Mouse (Mus musculus) liver, embryonic 13.5 days (tissue): Measurements from ENCODE around the gene Gm6583. TPM values are rescaled to one million over a fixed set of nuclear protein-coding genes. Genes with fewer than 3 reads are reported as not detected.
A peak's percentile ranks its signal among the peaks of the same experiment; 100 is the strongest.

ENCODE experiments used
- ATAC-seq: fragments of 200-750 bp; cut with Nextera tagmentation; 2 replicates; pipeline ENCODE4 v1.8.0; 2017; ENCODE audit warnings: low read depth, mild to moderate bottlenecking, moderate number of reproducible peaks, moderate library complexity
- DNase-seq: peaks from one replicate; pipeline ENCODE4 v3.0.0; 2022
- H3K27ac ChIP-seq: fragments of 300-500 bp; sonication (generic); 2 replicates; pipeline ENCODE4 v1.5.1; 2015; ENCODE audit warnings: moderate library complexity, mild to moderate bottlenecking, inconsistent platforms
- H3K27me3 ChIP-seq: fragments of 300-500 bp; sonication (generic); 2 replicates; pipeline ENCODE4 v1.6.1; 2015; ENCODE audit warnings: mild to moderate bottlenecking, inconsistent platforms
- H3K36me3 ChIP-seq: fragments of 300-500 bp; sonication (generic); 2 replicates; pipeline ENCODE4 v1.6.1; 2015; ENCODE audit warnings: mild to moderate bottlenecking, inconsistent platforms
- H3K4me1 ChIP-seq: fragments of 300-500 bp; sonication (generic); replicated peaks from 2 replicates; pipeline ENCODE4 v1.6.1; 2015; ENCODE audit warnings: inconsistent platforms
- H3K4me2 ChIP-seq: fragments of 300-500 bp; sonication (generic); 2 replicates; pipeline ENCODE4 v1.6.1; 2015; ENCODE audit warnings: inconsistent platforms, mild to moderate bottlenecking, moderate library complexity
- H3K4me3 ChIP-seq: fragments of 300-500 bp; sonication (generic); replicated peaks from 2 replicates; pipeline ENCODE4 v1.5.1; 2015; ENCODE audit warnings: mild to moderate bottlenecking, inconsistent platforms
- H3K9ac ChIP-seq: fragments of 300-500 bp; sonication (generic); 2 replicates; pipeline ENCODE4 v1.6.1; 2015; ENCODE audit warnings: mild to moderate bottlenecking, inconsistent platforms
- H3K9me3 ChIP-seq: fragments of 300-500 bp; sonication (generic); replicated peaks from 2 replicates; pipeline ENCODE4 v1.6.1; 2016; ENCODE audit warnings: inconsistent platforms
- WGBS: fragments of 180-500 bp; shearing (Covaris S2); methylation state at CpG from one replicate; pipeline ENCODE4 v1.1.7; 2015; ENCODE audit not compliant: insufficient replicate concordance; 5-methylcytosine and 5-hydroxymethylcytosine counted together
- polyA plus RNA-seq: library from polyadenylated mRNA; unstranded; fragments of >200 nt; fragmentation: Nextera tagmentation; extraction: Ambion mirVana; gene quantifications from 2 replicates; pipeline ENCODE4 v1.2.1, GENCODE M21; 2015

Gene Gm6583
- polyA plus RNA-seq, 1 experiment from 2014 or later: 0.08 TPM

DNA sequence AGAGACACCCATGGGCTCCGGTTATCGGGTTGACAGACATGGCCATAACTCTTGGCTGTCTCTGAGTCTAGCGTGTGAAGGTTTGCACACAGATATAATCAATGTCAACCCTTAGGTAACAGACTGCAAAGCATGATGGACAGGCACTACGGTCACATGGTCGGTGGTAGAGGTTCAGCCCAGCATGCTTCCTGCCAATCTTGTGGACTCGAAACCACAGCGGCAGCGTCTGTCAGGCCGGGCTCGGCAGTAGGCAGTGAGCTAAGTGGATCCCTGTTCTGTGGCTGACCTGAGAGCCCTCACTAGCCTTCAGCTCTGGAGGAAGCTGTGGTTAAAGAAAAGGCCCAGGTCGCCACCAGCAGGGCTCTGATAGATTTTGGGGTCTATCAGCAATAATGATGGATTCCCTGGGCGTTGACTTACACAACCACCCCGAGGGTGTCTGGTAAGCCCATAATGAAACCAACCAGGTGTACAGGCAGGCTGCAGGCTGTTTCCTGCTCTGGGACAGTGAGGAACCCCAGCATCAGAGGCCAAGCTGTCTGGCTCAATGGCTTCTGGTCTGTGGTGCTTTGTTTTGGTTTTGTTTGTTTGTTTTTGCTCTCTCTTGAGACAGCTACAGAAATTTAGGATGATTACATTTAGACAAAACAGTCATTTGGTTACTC, 29.1 kb upstream of the Gm6583 start:
- H3K4me2 ChIP-seq: no peak overlapping the region
- H3K9me3 ChIP-seq: no peaks in the 10 kb centered on the region
- no peaks in the 10 kb centered on the region for H3K36me3 ChIP-seq
- DNase-seq (no peak), ATAC-seq (no peak)
- no peak overlapping the region for H3K9ac ChIP-seq
- 0 out of 2 replicates have a peak overlapping the region, but pooled peaks have one; percentile 23 for H3K27ac ChIP-seq
- H3K4me1 ChIP-seq: peaks cover 27% of the 10 kb centered on the region
- no peak overlapping the region for H3K4me3 ChIP-seq
- WGBS: 22% methylated on average over 13 of the region's 13 CpGs
- no peaks in the 10 kb centered on the region for H3K27me3 ChIP-seq

DNA sequence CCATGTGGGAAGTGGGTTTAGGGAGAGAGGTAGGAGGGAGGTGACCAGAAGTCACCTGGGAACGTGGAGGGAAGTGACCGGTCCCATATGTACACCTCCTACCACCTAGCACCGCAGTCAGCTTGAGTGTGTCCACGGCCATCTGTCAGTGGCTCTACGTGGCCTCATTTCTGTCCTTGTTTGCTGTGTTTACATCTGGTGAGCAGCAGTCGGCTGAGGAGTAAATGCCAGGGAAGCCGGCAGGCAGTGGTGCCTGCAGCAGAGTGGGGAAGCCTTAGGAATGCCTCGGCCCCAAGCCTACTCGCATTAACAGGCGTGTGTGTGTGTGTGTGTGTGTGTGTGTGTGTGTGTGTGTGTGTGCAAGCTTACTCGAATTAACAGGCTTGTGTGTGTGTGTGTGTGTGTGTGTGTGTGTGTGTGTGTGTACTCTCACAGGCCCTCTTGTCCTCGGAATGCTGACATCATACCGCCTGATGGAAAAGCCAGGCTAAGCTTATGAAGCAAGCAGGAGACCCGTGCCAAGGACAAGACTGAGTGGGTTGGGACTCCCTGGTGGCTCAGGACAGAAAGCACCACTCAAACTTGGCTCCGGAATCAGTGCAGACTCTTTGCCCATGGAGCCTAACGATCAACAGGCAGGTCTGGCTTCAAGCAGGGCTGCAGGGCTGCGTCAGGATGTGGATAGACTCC, 27.0 kb upstream of the Gm6583 start:
- H3K27ac ChIP-seq: no peak overlapping the region
- 66% methylated on average over 16 of the region's 17 CpGs for WGBS
- DNase-seq: no peak
- ATAC-seq: no peak
- no peak overlapping the region for H3K4me2 ChIP-seq
- peaks cover 8% of the 10 kb centered on the region for H3K36me3 ChIP-seq
- H3K9ac ChIP-seq: no peak overlapping the region
- no peak overlapping the region for H3K4me3 ChIP-seq
- peaks cover 27% of the 10 kb centered on the region for H3K4me1 ChIP-seq
- no peaks in the 10 kb centered on the region for H3K9me3 ChIP-seq
- H3K27me3 ChIP-seq: no peaks in the 10 kb centered on the region

- ATAC-seq: no peak
- peaks cover 27% of the 10 kb centered on the region for H3K4me1 ChIP-seq
- no peak for DNase-seq
- H3K27ac ChIP-seq: no peak overlapping the region
- no peaks in the 10 kb centered on the region for H3K9me3 ChIP-seq
- H3K4me2 ChIP-seq: no peak overlapping the region
- no peak overlapping the region for H3K9ac ChIP-seq
- peaks cover 8% of the 10 kb centered on the region for H3K36me3 ChIP-seq
- no peaks in the 10 kb centered on the region for H3K27me3 ChIP-seq
- H3K4me3 ChIP-seq: no peak overlapping the region
- WGBS: 65% methylated on average over 9 of the region's 9 CpGs
These were observed 26.2 kb upstream of the Gm6583 start for GRCm38 (mm10) chr5:112382042-112382441.

DNA sequence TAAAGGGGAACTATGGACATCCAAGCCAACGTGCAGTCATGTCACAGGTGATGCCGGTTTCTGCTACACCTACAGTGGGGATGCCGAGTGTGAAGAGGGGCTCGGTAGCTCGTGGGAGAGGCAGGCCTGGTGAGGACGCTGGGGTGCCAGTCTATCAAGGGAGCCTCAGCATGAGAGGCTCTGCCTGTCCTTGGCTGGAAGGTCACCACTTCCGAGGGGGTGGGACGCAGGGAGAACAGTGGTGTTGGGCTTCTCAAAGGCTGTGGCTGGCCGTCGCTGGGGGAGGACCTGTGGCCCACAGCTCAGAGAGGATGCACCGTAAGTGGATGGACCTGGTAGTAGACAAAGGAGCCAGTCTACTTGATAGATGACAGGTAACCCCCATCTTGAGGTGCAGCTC, 25.3 kb upstream of the Gm6583 start:
- no peak overlapping the region for H3K27ac ChIP-seq
- DNase-seq (no peak), ATAC-seq (no peak)
- no peak overlapping the region for H3K4me2 ChIP-seq
- H3K36me3 ChIP-seq: peaks cover 12% of the 10 kb centered on the region
- no peaks in the 10 kb centered on the region for H3K27me3 ChIP-seq
- H3K4me1 ChIP-seq: peaks cover 24% of the 10 kb centered on the region
- H3K9me3 ChIP-seq: no peaks in the 10 kb centered on the region
- no peak overlapping the region for H3K4me3 ChIP-seq
- no peak overlapping the region for H3K9ac ChIP-seq
- 71% methylated on average over 11 of the region's 11 CpGs for WGBS

GRCm38 (mm10) chr5:112378716-112379115, 22.9 kb upstream of the Gm6583 start:
- no peak overlapping the region for H3K9ac ChIP-seq
- H3K4me3 ChIP-seq: no peak overlapping the region
- H3K36me3 ChIP-seq: peaks cover 32% of the 10 kb centered on the region
- ATAC-seq: no peak
- no peak for DNase-seq
- H3K27me3 ChIP-seq: no peaks in the 10 kb centered on the region
- no peak overlapping the region for H3K27ac ChIP-seq
- H3K9me3 ChIP-seq: no peaks in the 10 kb centered on the region
- H3K4me1 ChIP-seq: peaks cover 9% of the 10 kb centered on the region
- 70% methylated on average over 6 of the region's 6 CpGs for WGBS
- H3K4me2 ChIP-seq: no peak overlapping the region

DNA sequence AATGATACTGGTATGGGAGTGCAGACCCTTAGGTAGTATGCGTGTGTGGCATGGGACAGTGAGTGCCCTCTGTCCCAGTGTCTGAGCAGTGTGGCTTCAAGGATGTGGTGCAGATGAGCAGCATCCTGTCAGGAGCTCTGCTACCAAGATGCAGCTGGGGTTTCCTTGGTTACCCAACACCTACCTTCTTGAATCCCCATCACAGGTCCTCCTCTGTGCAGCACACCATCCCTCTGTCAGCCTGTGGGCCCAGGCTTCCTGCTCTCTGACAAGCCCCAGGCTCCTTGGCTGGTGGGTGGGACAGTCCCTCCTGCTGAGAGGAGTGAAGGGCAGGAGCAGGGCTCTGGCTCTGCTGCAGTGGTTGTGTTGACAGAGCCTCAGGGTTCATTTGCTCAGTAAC, 21.5 kb upstream of the Gm6583 start:
- Histone ChIP-seq H3K4me2 (no peak overlapping the region), H3K36me3 (peaks cover 44% of the 10 kb centered on the region), H3K4me1 (peaks cover 6% of the 10 kb centered on the region; the same call in 1 of the 2 replicates), H3K4me3 (no peak overlapping the region), H3K9me3 (no peaks in the 10 kb centered on the region), H3K9ac (no peak overlapping the region), H3K27ac (no peak overlapping the region), H3K27me3 (no peaks in the 10 kb centered on the region)
- WGBS: 82% methylated on average over 1 of the region's 1 CpGs
- ATAC-seq: no peak
- no peak for DNase-seq

- Histone ChIP-seq H3K9ac (no peak overlapping the region), H3K27me3 (no peaks in the 10 kb centered on the region), H3K4me1 (0 out of 2 replicates have a peak, but pooled peaks cover 3% of the 10 kb centered on the region), H3K36me3 (peaks cover 53% of the 10 kb centered on the region), H3K4me2 (no peak overlapping the region), H3K9me3 (no peaks in the 10 kb centered on the region), H3K4me3 (no peak overlapping the region), H3K27ac (no peak overlapping the region)
- ATAC-seq (no peak), DNase-seq (peak; percentile 28)
- WGBS: 57% methylated on average over 4 of the region's 4 CpGs
These were observed 20.3 kb upstream of the Gm6583 start for GRCm38 (mm10) chr5:112376111-112376510.

DNA sequence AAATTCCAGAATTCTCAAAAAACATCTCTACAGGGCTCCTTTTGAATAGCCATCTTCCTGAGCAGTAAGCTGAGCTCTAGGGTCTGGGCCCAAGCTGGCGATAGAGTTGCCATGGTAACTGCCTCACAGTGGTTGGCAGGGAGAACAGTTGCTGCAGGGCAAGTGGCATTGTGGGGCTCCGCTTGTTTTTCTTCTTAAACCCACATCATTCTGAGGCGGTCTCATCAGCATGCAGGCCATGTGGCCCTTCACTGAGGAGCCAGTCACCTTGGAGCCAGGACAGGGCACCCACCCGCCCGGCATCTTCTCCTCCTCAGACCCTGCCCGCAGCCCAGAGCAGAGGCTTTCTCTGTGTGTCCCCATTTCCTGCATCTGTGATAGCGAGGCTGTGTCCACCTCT, 16.1 kb upstream of the Gm6583 start:
- Histone ChIP-seq H3K4me3 (no peak overlapping the region), H3K36me3 (peaks cover 79% of the 10 kb centered on the region), H3K4me2 (no peak overlapping the region), H3K4me1 (0 out of 2 replicates have a peak, but pooled peaks cover 3% of the 10 kb centered on the region), H3K27ac (no peak overlapping the region), H3K9ac (no peak overlapping the region), H3K9me3 (no peaks in the 10 kb centered on the region), H3K27me3 (no peaks in the 10 kb centered on the region)
- 75% methylated on average over 7 of the region's 7 CpGs for WGBS
- DNase-seq (no peak), ATAC-seq (no peak)

- Histone ChIP-seq H3K9ac (no peak overlapping the region), H3K4me3 (no peak overlapping the region), H3K9me3 (no peaks in the 10 kb centered on the region), H3K27me3 (no peaks in the 10 kb centered on the region), H3K4me2 (no peak overlapping the region), H3K27ac (no peak overlapping the region), H3K4me1 (no peaks in the 10 kb centered on the region), H3K36me3 (peaks cover 84% of the 10 kb centered on the region)
- no peak for ATAC-seq
- DNase-seq: no peak
- WGBS: 87% methylated on average over 12 of the region's 12 CpGs
These were observed 14.5 kb upstream of the Gm6583 start for GRCm38 (mm10) chr5:112370236-112370813.

- 84% methylated on average over 13 of the region's 13 CpGs for WGBS
- ATAC-seq: no peak
- no peak overlapping the region for H3K4me2 ChIP-seq
- no peak overlapping the region for H3K4me3 ChIP-seq
- H3K27me3 ChIP-seq: no peaks in the 10 kb centered on the region
- no peaks in the 10 kb centered on the region for H3K9me3 ChIP-seq
- no peak overlapping the region for H3K27ac ChIP-seq
- DNase-seq: no peak
- peaks cover 84% of the 10 kb centered on the region for H3K36me3 ChIP-seq
- H3K4me1 ChIP-seq: no peaks in the 10 kb centered on the region
- H3K9ac ChIP-seq: no peak overlapping the region
These were observed 13.5 kb upstream of the Gm6583 start for GRCm38 (mm10) chr5:112369326-112369725.

GRCm38 (mm10) chr5:112368666-112369065, 12.8 kb upstream of the Gm6583 start:
- H3K36me3 ChIP-seq: peaks cover 86% of the 10 kb centered on the region
- ATAC-seq: no peak

More at GRCm38 (mm10) chr5:112368666-112369065, 12.8 kb upstream of the Gm6583 start:
- no peak for DNase-seq
- Histone ChIP-seq H3K4me1 (peaks cover 3% of the 10 kb centered on the region; the same call in 1 of the 2 replicates), H3K27ac (no peak overlapping the region), H3K9ac (no peak overlapping the region), H3K4me2 (no peak overlapping the region), H3K27me3 (no peaks in the 10 kb centered on the region), H3K9me3 (no peaks in the 10 kb centered on the region), H3K4me3 (no peak overlapping the region)
- WGBS: 79% methylated on average over 10 of the region's 10 CpGs
